Mouse (Mus musculus) mouse embryonic stem cell (cell line): ENCODE measurements around the gene Slc35c1.

ENCODE experiments used
- in situ Hi-C, 2 experiments: fragments of 300-500 bp; cut with MboI; formaldehyde crosslinking; loops; 1 replicate in 1 of 2; 3 replicates in 1 of 2; pipeline ENCODE4 v1.14.3; 2019 to 2020; ENCODE audit warnings: low sequenced_read_pairs in 2 of 2, low pct_unique_long_range_greater_than_20kb in 1 of 2, mixed read lengths in 1 of 2; ENCODE audit not compliant: unreplicated experiment in 1 of 2

Slc35c1 gene

DNA sequence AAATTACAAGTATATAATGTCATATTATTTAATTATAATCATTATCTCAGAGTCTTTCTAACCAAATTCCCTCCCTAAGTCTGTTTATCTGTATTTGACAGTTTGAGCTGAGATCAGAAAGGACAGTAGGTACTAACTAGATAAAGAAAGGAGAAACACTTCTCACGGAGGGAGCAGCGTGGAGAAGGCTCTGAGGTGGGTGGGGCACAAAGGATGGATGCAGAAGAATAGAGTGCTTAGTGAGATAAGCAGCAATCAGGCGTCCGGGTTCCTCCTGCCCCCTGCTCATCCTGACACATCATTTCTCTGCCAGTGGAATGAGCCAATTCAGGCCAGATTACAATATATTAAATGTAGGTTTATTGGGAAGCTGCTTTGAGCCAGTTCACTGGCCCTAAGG lies 16.0 kb downstream of the Slc35c1 start:
- in situ Hi-C loops = no loop called here

DNA sequence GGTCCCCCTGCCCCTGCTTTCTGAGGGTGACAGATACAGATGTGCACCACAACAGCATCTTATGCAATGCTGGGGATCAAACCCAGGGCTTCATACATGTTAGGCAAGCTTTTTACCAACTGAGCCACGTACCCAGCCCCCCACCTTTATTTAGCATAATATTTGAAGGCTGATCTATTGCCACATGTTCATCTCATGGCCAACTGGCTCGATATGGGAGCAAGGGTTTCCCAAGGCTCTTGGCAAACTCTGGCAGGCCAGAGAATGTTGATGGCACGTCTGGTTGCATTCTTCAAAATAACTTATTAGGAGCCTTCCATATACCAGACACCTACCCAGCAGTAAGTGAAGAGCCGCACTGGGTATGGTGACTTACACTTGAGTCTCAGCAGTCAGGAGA lies 17.0 kb downstream of the Slc35c1 start:
- in situ Hi-C loops = no loop called here

DNA sequence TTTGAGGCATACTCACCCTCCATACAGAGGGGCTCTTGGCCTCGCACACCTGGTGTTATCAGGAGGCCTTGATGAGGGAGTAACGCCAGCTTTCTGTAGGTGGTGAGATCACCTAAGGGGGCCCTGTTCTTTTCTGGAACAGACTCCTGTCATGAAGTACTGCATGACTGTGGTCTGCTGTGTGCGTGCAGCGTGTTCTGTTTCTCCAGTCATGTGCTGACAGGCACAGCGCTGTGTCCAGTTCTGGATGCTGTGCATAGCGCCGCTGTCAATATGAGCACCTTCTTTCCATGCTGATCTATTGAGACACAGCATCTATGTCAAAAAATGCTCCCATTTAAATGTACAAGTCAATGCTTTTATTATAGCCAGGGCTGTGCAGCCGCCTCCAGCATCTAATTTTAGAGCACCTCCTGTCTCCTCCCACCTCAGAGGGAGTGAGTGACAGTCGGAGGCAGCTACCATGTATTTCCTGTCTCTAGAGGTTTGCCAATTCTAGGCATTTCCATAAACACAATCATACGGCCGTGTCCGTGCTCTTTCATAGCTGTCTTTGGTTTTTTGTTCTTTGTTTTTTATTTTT lies 17.8 kb downstream of the Slc35c1 start:
- in situ Hi-C loops = no loop called here

DNA sequence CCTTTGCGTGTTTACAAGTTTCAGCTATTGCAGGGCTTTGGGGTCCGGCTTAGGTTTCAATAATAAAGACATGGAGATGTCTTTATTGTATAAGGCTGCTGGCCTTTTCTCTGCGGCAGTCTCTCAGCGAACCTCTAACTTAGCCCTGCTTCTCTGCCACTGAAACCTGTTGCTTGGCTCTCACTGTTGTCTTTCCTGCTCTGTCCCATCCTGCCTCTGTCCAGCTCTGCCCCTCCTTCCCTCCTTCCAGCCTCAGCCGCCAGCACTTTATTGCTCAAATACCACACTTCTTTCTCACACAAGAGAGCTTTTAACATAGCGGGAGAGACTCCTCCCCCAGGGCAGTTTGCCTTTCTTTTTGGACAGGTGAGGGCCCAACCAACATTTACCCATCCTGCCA lies 19.9 kb downstream of the Slc35c1 start:
- in situ Hi-C loops = no loop called here

DNA sequence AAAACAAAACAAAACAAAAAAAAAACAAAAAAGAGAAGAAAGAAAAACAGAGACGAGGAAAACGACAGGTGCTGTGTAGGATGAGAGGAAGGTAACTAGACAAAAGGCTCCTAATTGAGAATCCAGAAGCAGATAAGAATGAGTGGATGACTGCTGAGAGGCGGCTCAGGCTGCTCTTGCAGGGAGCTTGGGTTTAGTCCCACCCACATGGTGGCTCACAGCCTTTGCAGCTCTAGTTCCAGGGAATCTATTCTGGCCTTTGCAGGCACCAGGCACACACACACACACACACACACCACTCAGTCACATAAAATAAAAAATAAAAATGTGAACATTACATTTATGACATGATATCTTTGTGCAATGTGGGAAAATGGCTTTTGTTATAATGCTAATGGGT lies 21.8 kb downstream of the Slc35c1 start:
- in situ Hi-C loops = no loop called here

DNA sequence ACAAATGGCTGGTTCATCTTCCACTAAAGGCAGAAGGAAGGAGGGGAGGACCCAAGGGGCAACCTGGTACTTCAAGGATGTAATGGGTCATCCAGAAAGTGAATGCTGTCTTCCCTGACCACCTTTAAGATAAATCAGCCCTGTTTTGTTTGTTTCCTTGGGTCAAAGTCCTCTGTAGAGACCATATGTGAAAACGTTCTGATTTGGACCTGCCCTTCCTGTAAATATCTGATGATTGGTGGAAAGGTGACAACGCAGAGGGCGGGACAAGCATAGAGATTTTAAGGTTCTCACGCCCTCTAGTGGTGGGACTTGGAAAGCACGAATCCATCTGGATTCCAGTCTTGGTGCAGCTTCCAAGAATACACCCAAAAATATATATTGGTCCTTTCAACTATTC lies 22.5 kb downstream of the Slc35c1 start:
- in situ Hi-C loops = no loop called here

DNA sequence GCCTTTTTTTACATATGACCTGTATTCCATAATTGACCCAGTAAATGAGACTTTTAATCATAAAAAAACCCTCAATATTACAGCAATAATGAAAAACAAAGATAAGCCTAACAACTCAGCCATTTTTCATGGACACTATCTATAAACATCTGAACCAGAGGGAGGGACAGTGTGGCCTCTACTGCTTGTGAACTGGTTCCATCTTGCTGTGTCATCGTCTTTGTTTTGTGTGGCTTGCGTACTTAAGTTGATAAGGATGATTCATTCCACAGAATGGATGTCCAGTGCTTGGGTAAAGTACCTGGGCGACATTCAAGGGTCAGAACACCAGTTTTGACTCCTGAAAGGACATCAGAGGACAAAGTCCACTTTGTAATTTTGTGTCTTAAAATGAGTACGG lies 23.0 kb downstream of the Slc35c1 start:
- in situ Hi-C loops = no loop called here

DNA sequence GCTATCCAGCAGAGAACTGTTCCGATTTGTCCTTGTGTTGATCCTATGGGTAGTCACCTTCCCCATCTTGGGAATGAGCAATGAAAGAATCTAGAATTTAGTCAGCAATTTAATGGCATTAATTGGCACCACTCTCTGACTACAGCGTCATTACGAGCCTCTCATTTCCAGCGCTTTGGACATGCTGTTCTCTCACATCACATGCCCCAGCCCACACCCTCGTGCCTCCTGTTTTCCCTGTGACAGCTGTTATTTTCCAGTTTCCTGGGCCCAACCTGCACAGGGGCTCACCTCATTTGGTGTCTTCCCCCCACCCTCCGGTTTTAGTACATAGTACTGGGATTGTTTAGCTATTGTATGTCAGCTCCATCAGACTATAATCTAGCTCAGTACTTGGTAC lies 25.3 kb downstream of the Slc35c1 start:
- in situ Hi-C loops = no loop called here

DNA sequence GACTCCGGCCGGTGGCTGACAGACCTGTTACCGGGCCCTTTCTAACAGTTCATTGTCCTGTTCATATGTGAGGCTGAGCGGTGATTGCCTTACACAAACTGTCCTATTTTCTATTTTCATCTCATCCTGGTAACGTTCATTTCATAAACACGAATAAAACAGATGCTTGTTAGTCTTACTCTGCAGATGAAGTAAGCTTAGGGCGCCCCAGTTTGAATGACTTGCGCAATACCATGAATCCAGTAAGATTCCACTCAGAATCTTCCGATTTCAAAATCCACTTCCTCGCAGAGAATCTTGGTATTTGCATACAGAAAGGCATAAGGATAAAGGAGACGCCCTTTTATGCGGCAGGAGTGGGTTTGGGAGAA lies 26.0 kb downstream of the Slc35c1 start:
- in situ Hi-C loops = no loop called here

DNA sequence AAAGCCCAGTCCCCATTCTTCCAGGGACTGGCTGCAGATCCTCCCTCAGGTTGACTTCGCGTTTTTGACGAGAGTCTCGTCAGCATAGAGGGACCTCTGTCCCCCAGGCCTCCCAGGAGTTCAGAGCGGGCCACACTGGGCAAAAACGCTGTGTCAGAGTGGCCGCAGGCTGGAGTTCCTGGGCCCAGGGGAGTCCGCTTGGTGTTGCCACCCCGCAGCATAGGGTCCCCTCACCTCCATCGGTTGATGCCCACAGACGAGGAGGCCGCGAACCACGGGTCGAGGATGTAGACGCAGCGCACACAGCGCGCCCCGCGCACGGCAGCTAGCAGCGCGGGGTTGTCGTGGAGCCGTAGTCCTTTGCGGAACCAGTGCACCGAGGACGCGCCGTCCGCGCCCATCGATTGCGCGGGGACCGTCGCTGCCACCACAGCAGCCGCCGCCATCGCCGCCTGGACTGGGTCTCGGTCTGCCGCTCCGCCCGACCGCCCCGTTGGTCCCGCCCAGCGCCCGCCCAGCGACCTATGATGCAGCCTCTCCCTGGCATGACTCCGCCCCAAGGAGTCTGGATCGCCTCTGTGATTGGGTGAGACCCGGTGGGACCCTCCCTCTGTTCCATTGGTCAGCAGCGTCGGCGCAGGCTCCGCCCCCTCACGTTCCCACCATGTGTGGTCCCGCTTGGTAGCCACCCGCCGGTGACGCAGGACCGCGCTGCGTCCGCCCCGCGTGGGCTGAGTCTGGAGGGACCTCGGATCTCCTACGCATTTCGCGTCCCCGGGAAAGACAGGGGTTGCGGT lies 26.6 kb downstream of the Slc35c1 start, which contains the start of gene Cry2:
TSS of gene Cry2 (minus strand) at position 466 of the 797 bp plus-strand sequence.
- in situ Hi-C loops = no loop called here

DNA sequence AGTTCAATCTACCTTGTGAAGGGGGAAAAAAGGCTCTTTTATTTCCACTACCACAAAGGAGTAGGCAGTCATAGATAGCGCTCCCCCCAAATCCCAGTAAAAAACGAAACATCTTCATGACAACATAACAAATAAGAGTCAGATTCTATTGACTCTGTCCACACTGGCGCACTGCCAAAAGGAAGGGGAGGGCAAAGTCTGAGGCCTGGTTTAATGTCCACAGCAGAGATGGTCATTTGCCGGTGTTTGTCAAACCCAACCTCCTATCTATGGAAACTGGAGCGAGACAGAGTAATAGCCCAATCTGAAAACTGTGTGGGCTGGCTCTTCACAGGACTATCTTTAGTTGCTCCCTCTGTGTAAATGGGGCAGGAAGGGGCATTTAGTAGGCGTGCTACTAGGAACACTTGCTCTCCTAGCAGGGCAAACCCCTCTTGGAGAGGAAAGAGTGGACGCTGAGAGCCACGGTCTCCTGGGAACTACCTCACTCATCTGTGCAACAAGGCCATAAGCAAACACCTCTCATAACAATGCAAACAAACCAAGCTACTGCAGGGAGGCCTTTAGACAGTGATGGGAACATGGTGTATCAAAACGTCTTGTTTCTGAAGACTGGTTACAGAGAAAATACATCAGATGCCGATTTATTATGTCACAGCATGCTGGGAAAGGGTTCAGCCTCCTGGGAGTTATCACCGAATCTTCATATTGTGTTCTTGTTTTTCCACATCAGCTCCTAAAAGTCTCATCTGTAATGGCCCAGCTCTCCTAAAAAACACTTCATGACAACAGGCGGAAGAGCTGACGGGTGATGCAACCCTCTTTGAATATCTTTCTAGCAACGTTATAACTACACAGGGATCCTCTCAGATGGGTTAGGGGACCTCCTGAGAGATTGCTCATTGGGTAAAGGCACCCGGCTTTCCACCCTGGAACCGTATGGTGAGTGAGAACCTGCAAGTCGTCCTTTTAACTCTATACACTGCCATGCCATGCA lies 27.7 kb downstream of the Slc35c1 start:
- in situ Hi-C loops = no loop called here

DNA sequence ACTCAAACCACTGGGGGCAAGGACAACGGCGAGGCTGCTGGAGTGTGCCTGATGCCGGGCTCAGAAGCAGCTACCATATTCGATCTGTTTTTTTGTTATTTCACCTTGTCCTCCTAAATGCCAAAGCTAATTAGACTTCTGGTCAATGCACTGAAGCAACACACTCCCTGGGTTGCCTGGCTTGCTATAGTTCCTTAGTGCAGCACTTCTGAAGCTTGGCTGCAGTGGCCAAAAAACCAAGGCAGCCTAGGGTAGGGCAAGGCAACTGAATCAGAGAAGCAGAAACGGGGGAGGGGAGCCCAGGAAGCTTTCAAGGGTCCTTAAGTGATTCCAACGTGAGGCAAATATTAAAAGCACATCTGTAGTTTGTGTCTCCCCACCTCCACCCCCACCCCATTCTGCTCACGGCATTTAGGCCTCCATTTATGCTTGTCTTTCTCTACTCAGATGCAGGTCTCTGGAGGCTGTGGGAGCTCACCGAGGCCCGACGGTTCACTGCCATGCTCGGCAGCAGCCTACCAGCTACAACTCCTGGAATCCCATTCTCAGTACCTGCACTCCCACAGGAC lies 28.6 kb downstream of the Slc35c1 start:
- in situ Hi-C loops = no loop called here

DNA sequence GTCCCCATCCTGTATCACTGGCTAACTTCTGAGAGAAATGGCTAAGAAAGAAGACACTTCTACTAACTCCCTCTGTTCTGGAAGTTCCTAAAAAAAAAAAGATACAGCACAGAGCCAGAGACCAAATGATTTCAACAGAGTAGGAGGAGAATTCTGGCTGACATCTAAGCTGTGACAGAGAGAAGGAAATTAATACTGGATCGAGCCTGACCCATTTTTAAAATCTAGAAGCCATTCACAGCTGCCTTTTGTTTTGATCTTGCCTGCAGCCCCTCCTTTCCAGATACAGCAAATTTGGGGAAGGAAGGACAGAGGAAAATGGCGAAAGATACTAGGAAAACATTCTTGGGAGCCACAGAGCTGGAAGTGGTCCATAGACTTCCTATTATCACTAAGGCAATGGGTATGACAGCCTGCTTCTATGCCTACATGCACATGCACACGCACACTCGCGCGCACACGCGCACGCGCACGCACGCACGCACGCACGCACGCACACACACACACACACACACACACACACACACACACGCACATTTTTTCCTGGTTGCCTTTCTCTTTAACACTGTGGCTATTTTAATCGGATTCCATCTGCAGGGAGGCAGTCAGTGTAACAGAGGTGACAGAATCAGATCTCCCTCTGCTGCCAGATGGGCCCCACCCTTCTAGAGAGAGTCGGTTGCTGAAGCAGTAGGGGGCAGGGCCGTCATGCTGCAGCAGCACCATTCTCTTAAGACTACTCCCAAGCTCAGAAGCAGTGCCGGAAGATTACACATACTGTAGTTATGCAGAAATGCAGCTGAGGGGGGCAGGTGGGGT lies 29.4 kb downstream of the Slc35c1 start:
- in situ Hi-C loops = no loop called here

DNA sequence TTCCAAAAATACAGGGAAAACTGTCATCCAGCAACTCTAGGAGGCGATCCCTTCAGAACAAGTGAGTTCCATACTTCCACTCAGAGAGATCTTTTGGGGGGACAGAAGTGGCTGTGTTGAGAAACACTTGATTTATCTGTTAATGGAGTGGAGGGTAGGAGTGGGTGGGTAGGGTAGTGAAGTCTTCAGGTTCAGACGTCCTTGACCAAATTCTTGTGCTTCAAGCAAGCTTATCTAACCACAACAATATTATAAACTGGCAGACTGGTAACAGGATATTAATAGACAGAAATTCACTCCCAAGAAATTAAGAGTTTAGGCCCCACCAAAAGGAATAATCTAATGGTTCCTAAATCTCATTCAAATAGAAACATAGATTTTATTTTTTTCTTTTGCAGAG lies 30.2 kb downstream of the Slc35c1 start:
- in situ Hi-C loops = no loop called here

DNA sequence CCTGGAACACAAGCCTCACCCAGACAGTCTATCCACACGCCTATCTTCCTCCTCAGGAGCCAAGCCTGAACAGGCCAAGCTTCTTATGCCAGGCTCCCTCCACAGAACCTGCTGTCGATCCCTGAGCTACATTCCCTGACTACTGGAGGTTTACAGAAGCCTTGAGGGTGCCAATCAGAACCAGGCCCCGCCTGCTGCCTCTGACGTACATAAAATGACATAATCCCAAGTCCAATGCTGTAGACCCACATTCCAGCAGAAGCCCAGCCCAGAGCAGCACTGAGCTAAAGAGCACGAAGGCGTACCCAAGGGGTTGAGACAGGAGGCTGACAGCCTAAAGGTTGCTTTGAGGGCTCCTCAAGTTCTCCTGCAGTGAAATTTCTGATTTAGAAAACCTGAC lies 32.5 kb downstream of the Slc35c1 start:
- in situ Hi-C loops = no loop called here

DNA sequence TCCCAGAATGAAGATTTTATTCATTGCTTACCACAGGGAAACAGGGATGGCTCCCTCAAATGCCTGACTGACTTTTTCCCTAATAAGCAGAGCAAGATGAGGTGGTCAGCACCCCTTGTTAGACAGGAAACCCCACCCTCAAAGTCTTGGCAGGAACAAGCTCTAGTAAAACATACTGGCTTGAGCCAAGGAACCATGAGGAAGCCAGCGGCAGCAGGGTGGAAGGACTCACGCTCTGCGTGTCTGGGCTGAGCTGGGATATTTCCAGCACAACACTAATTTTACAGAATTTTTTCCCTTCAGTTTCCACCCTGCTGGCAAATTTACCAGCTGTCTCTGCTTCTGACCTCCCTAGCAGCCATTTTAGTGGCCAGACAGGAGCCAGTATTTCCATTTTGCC lies 33.9 kb downstream of the Slc35c1 start:
- in situ Hi-C loops = no loop called here

DNA sequence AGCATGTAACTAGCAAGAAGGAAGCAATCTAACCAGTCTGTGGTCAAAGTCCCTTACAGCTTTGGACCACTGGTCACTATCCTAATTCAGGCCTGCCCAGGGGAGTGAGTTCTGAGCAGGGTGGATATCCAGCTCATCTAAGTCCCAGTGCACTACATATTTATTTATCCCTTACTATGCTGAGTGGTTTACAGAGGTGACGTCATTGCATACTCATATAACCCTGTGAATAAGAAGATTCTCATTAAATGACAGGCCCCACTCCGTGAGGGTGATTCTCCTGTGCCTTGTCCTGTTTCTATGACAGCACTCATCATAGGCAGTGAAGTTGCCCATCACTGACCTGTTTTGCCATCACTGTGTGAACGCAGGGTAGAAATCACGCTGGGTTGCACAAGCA lies 35.0 kb downstream of the Slc35c1 start:
- in situ Hi-C loops = no loop called here
